Mouse (Mus musculus) intestine, embryonic 16.5 days (tissue): ENCODE measurements at regions not wholly inside any gene's neighbourhood (a gene's known extent, or its start where the extent isn't known, plus 50 kb on each side); places are given as distances from the start of the nearest gene placed in this dataset.

Source experiments
- ATAC-seq: fragments of 200-750 bp; cut with Nextera tagmentation; 2 replicates; pipeline ENCODE4 v1.8.0; 2017; ENCODE audit warnings: moderate TSS enrichment, moderate library complexity
- H3K27ac ChIP-seq: fragments of 300-500 bp; sonication (generic); 2 replicates; pipeline ENCODE4 v1.5.1; 2014; ENCODE audit warnings: mild to moderate bottlenecking, low read length
- H3K27me3 ChIP-seq: fragments of 300-500 bp; sonication (generic); replicated peaks from 2 replicates; pipeline ENCODE4 v1.6.1; 2014; ENCODE audit warnings: low read length, control low read depth, mixed read lengths; ENCODE audit not compliant: control insufficient read depth, insufficient read depth
- H3K36me3 ChIP-seq: fragments of 300-500 bp; sonication (generic); 2 replicates; pipeline ENCODE4 v1.6.1; 2014; ENCODE audit warnings: low read length, control low read depth; ENCODE audit not compliant: control insufficient read depth, insufficient read depth
- H3K4me1 ChIP-seq: fragments of 300-500 bp; sonication (generic); 2 replicates; pipeline ENCODE4 v1.6.1; 2014; ENCODE audit warnings: low read length, control low read depth, mixed read lengths; ENCODE audit not compliant: control insufficient read depth, insufficient read depth
- H3K4me2 ChIP-seq: fragments of 300-500 bp; sonication (generic); 2 replicates; pipeline ENCODE4 v1.6.1; 2014; ENCODE audit warnings: low read depth, low read length, control low read depth
- H3K4me3 ChIP-seq: fragments of 300-500 bp; sonication (generic); 2 replicates; pipeline ENCODE4 v1.5.1; 2014; ENCODE audit warnings: mild to moderate bottlenecking, low read length
- H3K9ac ChIP-seq: fragments of 300-500 bp; sonication (generic); 2 replicates; pipeline ENCODE4 v1.6.1; 2014; ENCODE audit warnings: low read depth, low read length
- H3K9me3 ChIP-seq: fragments of 300-500 bp; sonication (generic); 2 replicates; pipeline ENCODE4 v1.6.1; 2016; ENCODE audit warnings: low read length, control low read depth; ENCODE audit not compliant: control insufficient read depth
- WGBS: fragments of 180-500 bp; shearing (Covaris S2); extraction: QIAGEN DNeasy Blood & Tissue Kit; methylation state at CpG from one replicate; pipeline ENCODE4 v1.1.7; 2014; 5-methylcytosine and 5-hydroxymethylcytosine counted together

DNA sequence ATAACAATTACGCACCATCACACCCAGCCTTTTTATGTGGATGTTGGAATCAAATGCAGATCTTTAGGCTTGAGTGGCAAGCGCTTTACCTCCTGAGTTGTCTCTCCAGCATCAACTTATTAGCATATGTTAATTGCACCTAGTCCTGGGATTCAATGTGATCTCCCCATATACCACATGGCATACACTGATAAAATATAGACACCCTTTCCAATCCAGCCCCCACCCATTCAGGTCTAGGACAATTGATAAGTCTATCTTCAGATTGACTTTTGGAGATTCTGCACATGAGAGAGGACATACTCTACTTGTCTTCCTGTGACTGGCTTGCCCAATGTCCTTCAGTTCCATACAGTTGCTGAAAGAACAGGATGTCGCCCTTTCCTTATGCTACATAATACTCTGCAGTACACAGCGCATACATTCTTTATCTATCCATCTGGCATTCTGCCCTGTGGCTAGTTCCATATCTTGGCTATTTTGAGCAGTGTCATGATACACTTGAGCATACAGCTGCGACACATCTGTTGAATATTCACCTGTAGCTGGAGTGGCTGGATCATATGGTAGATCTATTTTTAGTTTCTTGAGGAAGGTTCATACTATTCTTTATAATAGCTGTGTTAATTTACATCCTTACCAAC is 120.3 kb downstream of the Gsdmc2 start:
- WGBS = 88% methylated on average over 5 of the region's 5 CpGs
- Histone ChIP-seq H3K36me3 (no peaks in the 10 kb centered on the region), H3K9me3 (no peaks in the 10 kb centered on the region), H3K27ac (no peak overlapping the region), H3K9ac (no peak overlapping the region), H3K4me2 (no peak overlapping the region), H3K27me3 (no peaks in the 10 kb centered on the region), H3K4me3 (no peak overlapping the region), H3K4me1 (0 out of 2 replicates have a peak, but pooled peaks cover 4% of the 10 kb centered on the region)
- ATAC-seq = no peak

DNA sequence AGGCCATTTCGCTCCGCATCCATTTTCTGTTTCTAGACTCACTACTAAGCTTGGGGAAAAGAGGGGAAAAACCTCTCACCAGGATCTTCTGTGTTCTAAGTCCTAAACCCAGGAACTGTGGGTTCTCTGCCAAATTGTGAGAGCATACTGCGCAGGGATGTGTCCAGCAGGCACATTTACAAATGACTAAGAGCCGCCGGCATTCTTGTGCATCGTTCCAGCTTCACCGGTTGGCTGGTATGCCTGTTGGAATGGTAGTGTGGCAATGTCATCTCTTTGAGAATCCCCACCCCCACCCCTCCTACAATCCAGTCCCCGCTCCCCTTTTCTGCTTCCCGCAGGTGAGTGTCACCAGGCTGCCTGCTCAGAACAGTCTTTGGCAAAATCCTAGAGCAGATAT is 122.0 kb downstream of the Gsdmc2 start:
- Histone ChIP-seq H3K4me3 (no peak overlapping the region), H3K9ac (no peak overlapping the region), H3K4me1 (0 out of 2 replicates have a peak, but pooled peaks cover 4% of the 10 kb centered on the region), H3K4me2 (no peak overlapping the region), H3K27ac (no peak overlapping the region), H3K9me3 (no peaks in the 10 kb centered on the region), H3K36me3 (no peaks in the 10 kb centered on the region), H3K27me3 (no peaks in the 10 kb centered on the region)
- WGBS = 54% methylated on average over 9 of the region's 9 CpGs
- ATAC-seq = no peak

DNA sequence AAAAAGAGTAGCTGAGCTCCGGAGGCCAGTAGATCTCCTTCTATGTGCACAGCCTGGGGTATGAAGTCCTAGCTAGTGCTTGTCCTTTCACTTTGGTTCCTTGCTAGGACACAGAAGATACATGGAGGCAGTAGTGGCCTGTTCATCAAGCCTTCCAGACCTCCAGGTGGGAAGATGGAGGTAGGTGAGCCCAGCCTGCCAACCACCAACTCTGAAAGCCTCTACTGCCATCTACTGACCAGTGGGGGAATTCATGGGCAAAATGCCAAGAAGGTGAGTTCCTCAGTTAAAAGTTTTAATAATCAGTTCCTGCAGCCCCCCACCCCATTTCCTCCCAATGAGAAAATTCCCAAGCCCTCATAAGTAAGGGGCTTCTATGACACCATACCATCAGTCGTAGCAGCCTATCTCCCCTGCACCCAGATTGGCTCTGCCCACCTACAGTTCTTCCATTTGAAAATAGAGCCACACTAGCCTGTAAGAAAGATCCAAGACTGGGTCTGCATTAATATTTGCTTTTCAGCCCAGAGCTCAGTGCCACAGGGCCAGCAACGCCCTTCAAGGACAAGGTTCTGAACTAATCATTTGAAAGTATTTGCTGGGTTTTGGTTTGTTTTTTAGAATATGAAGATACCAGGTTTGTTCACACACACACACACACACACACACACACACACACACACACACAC is 123.2 kb downstream of the Gsdmc2 start:
- Histone ChIP-seq H3K4me1 (0 out of 2 replicates have a peak, but pooled peaks cover 4% of the 10 kb centered on the region), H3K4me3 (no peak overlapping the region), H3K27ac (no peak overlapping the region), H3K4me2 (no peak overlapping the region), H3K36me3 (no peaks in the 10 kb centered on the region), H3K9me3 (no peaks in the 10 kb centered on the region), H3K9ac (no peak overlapping the region), H3K27me3 (no peaks in the 10 kb centered on the region)
- peak; percentile 66 for ATAC-seq
- 67% methylated on average over 3 of the region's 3 CpGs for WGBS

DNA sequence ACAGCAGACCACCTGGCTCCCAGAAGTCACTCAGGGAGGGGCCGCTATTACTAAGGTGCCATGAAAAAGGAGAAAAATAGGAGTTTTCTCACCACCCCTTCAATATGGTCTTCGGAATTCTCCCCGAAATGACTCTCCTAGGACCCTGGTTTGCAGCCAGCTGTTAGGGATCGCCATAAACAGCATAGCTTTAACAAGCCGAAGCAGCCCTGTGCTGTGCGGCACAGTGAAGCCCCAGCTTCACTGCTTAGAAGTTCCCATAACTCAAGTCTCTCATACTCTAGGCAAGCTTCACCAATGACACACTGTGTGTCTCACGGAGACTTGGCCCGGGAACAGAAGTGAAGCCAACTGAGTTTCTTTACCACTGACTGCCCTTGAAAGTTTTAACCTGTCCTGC is 127.2 kb downstream of the Gsdmc2 start:
- Histone ChIP-seq H3K36me3 (no peaks in the 10 kb centered on the region), H3K4me1 (0 out of 2 replicates have a peak, but pooled peaks cover 4% of the 10 kb centered on the region), H3K9me3 (no peaks in the 10 kb centered on the region), H3K4me2 (no peak overlapping the region), H3K27me3 (no peaks in the 10 kb centered on the region), H3K9ac (no peak overlapping the region), H3K27ac (no peak overlapping the region), H3K4me3 (no peak overlapping the region)
- WGBS = 85% methylated on average over 8 of the region's 8 CpGs
- no peak for ATAC-seq

DNA sequence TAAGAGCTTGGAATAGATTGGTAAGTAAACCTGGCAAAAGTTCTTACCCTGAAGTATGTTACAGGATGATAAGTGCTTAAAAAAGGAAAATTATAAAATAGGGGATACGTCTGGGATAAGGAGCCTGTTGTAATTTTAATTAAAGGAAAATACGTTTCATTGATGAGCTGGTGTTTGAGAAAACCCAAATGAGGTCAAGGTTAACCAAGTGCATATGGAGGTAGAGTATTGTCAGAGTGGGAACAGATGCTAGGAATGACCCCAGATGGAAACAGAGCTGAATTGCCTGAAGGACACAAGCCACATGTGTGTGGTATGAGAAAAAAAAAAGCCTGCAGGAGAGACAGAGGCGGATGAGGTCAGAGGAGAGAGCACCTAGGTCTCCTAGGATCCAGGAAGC is 131.3 kb downstream of the Gsdmc2 start:
- no peaks in the 10 kb centered on the region for H3K36me3 ChIP-seq
- no peak for ATAC-seq
- 87% methylated on average over 3 of the region's 3 CpGs for WGBS
- H3K9ac ChIP-seq = no peak overlapping the region
- no peak overlapping the region for H3K4me3 ChIP-seq
- H3K27me3 ChIP-seq = no peaks in the 10 kb centered on the region
- no peaks in the 10 kb centered on the region for H3K4me1 ChIP-seq
- no peak overlapping the region for H3K27ac ChIP-seq
- H3K9me3 ChIP-seq = no peaks in the 10 kb centered on the region; the same call in 1 of the 2 replicates
- H3K4me2 ChIP-seq = no peak overlapping the region

DNA sequence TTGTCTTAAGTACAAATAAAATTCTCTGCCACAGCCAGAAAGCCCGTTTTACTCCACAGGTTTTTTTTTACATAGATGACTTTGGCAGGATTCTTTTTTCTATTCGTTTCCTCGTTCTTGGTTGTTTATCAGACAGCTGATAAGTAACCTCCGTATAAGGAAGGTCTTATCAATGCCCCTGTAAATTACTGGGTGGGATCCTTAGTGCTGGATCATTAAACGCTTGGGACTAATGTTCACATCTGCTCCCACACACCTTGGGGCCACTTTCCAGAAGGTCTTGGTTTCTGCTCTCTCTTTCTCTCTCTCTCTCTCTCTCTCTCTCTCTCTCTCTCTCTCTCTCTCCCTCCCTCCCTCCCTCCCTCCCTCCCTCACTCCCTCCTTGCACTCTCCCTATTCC is 134.6 kb downstream of the Gsdmc2 start:
- Histone ChIP-seq H3K4me2 (no peak overlapping the region), H3K27me3 (no peaks in the 10 kb centered on the region), H3K27ac (peak overlapping the region; percentile 70), H3K4me1 (no peaks in the 10 kb centered on the region), H3K4me3 (no peak overlapping the region), H3K9ac (no peak overlapping the region), H3K9me3 (no peaks in the 10 kb centered on the region; the same call in 1 of the 2 replicates), H3K36me3 (no peaks in the 10 kb centered on the region)
- ATAC-seq = peak; percentile 98
- 23% methylated on average over 5 of the region's 5 CpGs for WGBS

DNA sequence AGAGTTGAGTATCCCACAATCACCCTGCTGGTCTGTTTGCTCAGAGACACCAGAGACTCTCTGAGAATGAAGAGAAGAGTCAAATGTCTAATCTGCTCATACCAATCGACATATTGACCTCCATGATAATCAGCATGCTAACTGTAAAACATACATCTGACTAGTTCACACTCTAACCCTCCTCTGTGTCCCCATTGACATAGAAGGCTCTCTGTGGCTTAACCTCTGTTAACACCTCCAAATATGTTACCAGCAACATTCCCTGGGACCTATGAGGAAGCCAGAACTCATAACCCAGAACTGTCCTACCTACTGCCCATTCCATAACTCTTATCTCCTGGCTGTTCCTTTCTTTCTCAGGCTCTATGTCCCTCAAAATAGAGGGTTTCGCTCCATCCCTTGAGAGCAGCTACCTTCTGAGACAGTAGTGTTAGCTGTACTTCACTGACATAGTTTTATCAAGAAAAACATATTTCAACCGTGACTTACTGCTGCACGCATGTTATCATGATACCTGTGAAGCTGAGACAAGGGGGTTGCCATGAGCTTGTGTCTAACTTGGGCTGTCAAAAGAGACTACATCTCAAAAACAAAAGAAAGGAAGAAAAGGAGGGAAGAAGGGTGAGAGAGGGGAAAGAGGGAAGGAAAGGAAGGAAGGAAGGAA is 135.6 kb downstream of the Gsdmc2 start:
- Histone ChIP-seq H3K9ac (no peak overlapping the region), H3K4me2 (no peak overlapping the region), H3K27me3 (no peaks in the 10 kb centered on the region), H3K4me1 (no peaks in the 10 kb centered on the region), H3K4me3 (no peak overlapping the region), H3K27ac (no peak overlapping the region), H3K9me3 (no peaks in the 10 kb centered on the region; the same call in 1 of the 2 replicates), H3K36me3 (no peaks in the 10 kb centered on the region)
- no peak for ATAC-seq
- 89% methylated on average over 4 of the region's 4 CpGs for WGBS

DNA sequence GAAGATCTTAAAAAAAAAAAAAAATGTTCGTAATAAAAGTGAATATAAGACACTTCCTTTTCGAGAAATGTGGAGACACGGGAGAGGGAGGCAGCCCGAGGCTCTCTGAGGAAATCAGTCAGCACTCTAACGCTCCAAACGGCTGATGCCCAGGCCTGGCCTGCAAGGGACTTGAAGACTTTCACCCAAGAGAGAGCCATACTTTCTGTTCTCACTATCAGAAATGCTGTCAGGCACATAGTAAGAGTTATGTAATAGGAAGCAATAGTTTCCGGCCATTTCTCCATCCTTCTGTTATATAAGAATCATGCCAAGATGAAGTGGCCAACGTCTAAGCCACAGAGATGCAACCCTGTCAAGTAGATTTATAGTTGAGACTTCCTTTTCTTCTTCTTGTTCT is 140.3 kb downstream of the Gsdmc2 start:
- Histone ChIP-seq H3K9me3 (no peaks in the 10 kb centered on the region), H3K4me1 (no peaks in the 10 kb centered on the region), H3K9ac (no peak overlapping the region), H3K27ac (no peak overlapping the region), H3K27me3 (no peaks in the 10 kb centered on the region), H3K4me3 (no peak overlapping the region), H3K4me2 (no peak overlapping the region), H3K36me3 (no peaks in the 10 kb centered on the region)
- ATAC-seq = no peak
- WGBS = 84% methylated on average over 8 of the region's 8 CpGs

DNA sequence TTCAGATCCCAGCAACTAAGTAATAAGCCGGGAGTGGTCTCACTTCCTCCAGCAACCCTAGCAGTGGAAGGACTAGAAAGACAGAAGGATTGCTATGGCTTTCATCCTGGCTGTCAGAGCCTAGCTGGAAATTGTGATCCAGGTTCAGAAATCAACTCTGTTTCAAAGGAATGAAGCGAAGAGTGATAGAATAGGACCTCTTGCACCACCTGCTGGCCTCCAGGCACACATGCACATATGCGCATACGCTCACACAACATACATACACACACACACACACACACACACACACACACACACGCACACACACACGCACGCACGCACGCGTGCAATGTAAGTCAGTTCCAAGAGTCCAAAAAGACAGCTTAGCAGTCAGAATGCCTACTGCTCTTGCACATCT is 147.1 kb downstream of the Gsdmc2 start:
- Histone ChIP-seq H3K36me3 (no peaks in the 10 kb centered on the region), H3K9ac (no peak overlapping the region), H3K4me2 (no peak overlapping the region), H3K4me3 (no peak overlapping the region), H3K27me3 (no peaks in the 10 kb centered on the region), H3K9me3 (no peaks in the 10 kb centered on the region), H3K27ac (no peak overlapping the region), H3K4me1 (no peaks in the 10 kb centered on the region)
- WGBS = 95% methylated on average over 10 of the region's 10 CpGs
- ATAC-seq = no peak
